Mouse (Mus musculus) kidney, postnatal 10 days (tissue): ENCODE measurements around the gene Rfesd.

ENCODE experiments used
- DNase-seq: peaks from one replicate; pipeline ENCODE4 v3.0.0; 2021; ENCODE audit warnings: mixed read lengths

Gene Rfesd

DNA sequence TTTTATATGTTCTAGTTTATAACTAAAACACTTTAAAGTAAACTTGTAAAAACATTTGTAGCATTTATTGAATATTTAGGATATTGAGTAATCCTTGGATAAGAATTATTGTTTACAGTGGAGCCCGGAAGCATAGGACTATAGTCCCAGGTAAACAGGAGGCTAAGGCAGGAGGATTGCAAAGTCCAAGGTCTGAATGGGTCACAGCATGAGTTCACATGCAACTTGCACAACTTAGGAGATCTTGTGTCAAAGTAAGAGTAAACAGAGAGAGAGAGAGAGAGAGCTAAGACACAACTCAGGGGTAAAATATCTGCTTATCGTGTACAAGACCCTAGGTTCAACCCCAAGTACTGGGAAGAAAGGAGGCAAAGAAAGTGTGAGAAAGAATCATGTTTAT is 41.9 kb downstream of the Rfesd start:
- DNase-seq, result no peak

DNA sequence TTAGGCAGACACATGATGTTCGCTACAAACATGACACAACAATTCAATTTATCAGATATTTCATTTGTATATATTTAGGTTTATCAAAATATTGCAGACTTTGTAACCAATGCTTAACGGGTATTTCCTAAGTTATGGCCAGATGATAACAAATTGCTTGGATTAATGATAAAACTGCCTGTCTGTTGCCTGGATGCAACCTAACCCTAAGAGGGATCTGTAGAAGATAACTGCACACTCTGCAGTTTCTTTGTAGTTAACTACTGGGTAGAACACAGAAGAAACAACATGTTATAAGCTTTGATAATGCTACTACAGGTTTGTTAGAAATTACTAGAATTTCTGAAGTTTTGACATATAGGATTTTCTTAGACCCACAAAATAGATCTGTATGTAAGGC is 42.3 kb downstream of the Rfesd start:
- DNase-seq, result no peak

DNA sequence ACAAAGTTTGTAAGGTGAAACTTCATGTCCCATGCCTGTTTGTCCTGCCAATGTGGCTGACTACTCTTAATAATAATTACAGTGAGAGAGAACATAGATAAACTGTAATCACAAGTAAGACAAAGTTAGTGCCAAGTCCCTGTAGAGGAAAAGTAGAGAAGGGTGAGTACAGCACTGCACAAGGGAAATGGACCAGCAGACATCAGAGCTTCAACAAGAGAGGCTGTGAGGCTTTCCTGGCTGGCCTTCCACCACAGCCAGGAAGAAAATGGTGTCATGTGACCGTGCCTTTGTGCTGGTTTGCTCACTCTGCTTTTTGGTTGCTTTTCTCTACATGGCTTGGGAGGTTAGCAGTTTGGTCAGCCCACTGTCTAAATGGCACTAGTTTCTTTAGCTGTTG is 42.9 kb downstream of the Rfesd start:
- no peak for DNase-seq

DNA sequence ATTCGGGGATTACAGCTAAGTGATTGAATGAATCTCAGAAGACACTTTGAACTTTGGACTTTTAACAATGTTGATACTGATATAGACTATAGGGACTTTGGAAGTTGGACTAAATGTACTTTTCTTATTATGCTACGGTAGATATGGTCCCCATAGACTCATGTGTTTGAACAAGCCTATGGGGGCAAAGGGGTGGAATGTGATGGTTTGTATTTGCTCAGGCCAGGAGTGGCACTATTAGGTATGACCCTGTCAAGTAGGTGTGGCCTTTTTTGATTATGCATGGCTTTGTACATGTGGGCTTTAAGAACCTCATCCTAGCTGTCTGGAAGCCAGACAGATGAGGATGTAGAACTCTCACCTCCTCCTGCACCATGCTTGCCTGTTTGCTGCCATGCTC is 44.0 kb downstream of the Rfesd start:
- DNase-seq, result no peak

DNA sequence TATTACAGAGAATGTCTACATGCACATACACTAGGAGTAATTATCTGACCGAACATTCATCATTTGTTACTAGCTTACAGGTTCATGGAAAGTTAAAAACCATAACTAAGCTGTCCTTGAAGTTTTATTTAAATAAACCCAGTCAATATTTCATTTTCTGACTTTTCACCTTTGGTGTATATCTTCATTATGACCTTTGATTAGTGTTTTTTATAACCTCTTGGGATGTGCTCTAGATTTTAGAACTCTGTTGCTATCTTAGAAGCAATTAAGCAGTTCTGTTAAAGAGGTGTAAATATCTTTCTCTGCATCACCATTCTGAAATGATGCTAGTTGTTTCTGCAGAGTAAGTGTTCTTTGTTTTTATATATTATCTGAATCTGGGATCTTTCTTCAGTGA is 51.7 kb downstream of the Rfesd start, which contains the start of gene Spata9:
Gene Spata9 (plus strand): TSS at position 301 of the 400 bp plus-strand sequence.
- no peak for DNase-seq

DNA sequence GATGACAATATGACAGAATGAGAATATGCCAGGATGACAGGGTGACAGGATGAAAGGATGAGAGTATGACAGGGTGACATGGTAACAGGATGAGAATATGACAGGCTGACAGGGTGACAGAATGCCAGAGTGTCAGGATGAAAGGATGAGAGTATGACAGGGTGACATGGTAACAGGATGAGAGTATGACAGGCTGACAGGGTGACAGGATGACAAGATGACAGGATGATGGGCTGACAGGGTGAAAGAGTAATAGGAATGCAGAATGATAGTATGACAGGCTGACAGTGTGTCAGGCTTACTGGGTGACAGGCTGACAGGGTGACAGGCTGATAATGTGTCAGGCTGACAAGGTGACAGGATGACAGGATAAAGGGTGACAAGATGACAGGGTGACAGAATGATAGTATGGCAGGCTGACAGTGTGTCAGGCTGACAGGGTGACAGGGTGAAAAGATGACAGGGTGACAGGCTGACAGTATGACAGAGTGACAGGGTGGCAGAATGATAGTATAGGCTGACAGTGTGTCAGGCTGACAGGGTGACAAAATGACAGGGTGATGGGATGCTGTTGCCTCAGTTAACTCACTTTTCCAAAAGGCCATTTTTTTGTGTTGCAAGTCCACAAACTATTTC is 63.0 kb downstream of the Rfesd start:
- no peak for DNase-seq
